Mouse (Mus musculus): ENCODE measurements at regions not wholly inside any gene's neighbourhood (a gene's known extent, or its start where the extent isn't known, plus 50 kb on each side); places are given as distances from the start of the nearest gene placed in this dataset.

- no peak for DNase-seq
Measured at GRCm38 (mm10) chr12:107315446-107315845, 173.0 kb upstream of the 3110018I06Rik start.

- DNase-seq, result no peak
Measured at GRCm38 (mm10) chr12:107322861-107323260, 165.6 kb upstream of the 3110018I06Rik start.

- DNase-seq, result no peak
Measured at GRCm38 (mm10) chr12:107326101-107326500, 162.3 kb upstream of the 3110018I06Rik start.

GRCm38 (mm10) chr12:107327107-107327770 lies 161.2 kb upstream of the 3110018I06Rik start:
- DNase-seq, result no peak

- no peak for DNase-seq
Measured at GRCm38 (mm10) chr12:107328986-107329385, 159.4 kb upstream of the 3110018I06Rik start.

GRCm38 (mm10) chr12:107334366-107334765 lies 154.1 kb upstream of the 3110018I06Rik start:
- DNase-seq, result no peak

- no peak for DNase-seq
Measured at GRCm38 (mm10) chr12:107335106-107335505, 153.3 kb upstream of the 3110018I06Rik start.

GRCm38 (mm10) chr12:107338758-107339157 lies 149.7 kb upstream of the 3110018I06Rik start:
- DNase-seq, result no peak

GRCm38 (mm10) chr12:107356211-107356610 lies 132.2 kb upstream of the 3110018I06Rik start:
- DNase-seq, result no peak

- DNase-seq, result no peak
Measured at GRCm38 (mm10) chr12:107356974-107357373, 131.5 kb upstream of the 3110018I06Rik start.

- DNase-seq, result peak; percentile 26
Measured at GRCm38 (mm10) chr12:107360511-107360910, 127.9 kb upstream of the 3110018I06Rik start.

GRCm38 (mm10) chr12:107361606-107362005 lies 126.8 kb upstream of the 3110018I06Rik start:
- DNase-seq, result peak; percentile 40

- peak; percentile 54 for DNase-seq
Measured at GRCm38 (mm10) chr12:107362120-107362519, 126.3 kb upstream of the 3110018I06Rik start.

GRCm38 (mm10) chr12:107372254-107372653 lies 116.2 kb upstream of the 3110018I06Rik start:
- no peak for DNase-seq

GRCm38 (mm10) chr12:107392050-107392795 lies 96.2 kb upstream of the 3110018I06Rik start:
- DNase-seq, result no peak

- DNase-seq, result no peak
Measured at GRCm38 (mm10) chr12:107394467-107394866, 94.0 kb upstream of the 3110018I06Rik start.

- no peak for DNase-seq
Measured at GRCm38 (mm10) chr12:107404821-107405220, 83.6 kb upstream of the 3110018I06Rik start.

GRCm38 (mm10) chr12:107423923-107424322 lies 64.5 kb upstream of the 3110018I06Rik start:
- DNase-seq, result no peak

- no peak for DNase-seq
Measured at GRCm38 (mm10) chr12:107438506-107438905, 49.9 kb upstream of the 3110018I06Rik start.
